Mouse (Mus musculus): ENCODE results near the gene Smpdl3a. TPM values are rescaled to one million over a fixed set of nuclear protein-coding genes. Genes with fewer than 3 reads are reported as not detected.

Gene Smpdl3a
- total and polyA plus RNA-seq, 2 experiments: 50.7 to 69.3 TPM

GRCm38 (mm10) chr10:57822473-57822872, 28.3 kb downstream of the Smpdl3a start:
- no peaks in the 10 kb centered on the region for H3K79me2 ChIP-seq (ENCODE audit: control insufficient read depth, insufficient read depth, low read length)
- H3K27me3 ChIP-seq (ENCODE audit: control insufficient read depth, insufficient read depth, low read length): no peaks in the 10 kb centered on the region
- H3K9ac ChIP-seq (ENCODE audit: low read depth, low read length): no peak overlapping the region
- no peaks in the 10 kb centered on the region for H3K36me3 ChIP-seq (ENCODE audit: control insufficient read depth, insufficient read depth, low read length)
- no peak overlapping the region for H3K27ac ChIP-seq (replicated peaks; ENCODE audit: insufficient read depth, low read depth, low read length)
- H3K4me3 ChIP-seq (ENCODE audit: insufficient read depth, low read depth, low read length): no peak overlapping the region
- WGBS: 18% methylated on average over 3 of the region's 3 CpGs
- peak; percentile 16 for DNase-seq (ENCODE audit: extremely low read depth, low read depth, low spot score)
- TF ChIP-seq POLR2A (IDR thresholded peaks at IDR 0.05; ENCODE audit: extremely low read depth, insufficient read depth, low read length): no peak
- TF ChIP-seq CTCF (IDR thresholded peaks at IDR 0.05; ENCODE audit: low read depth, low read length): no peak
- no peaks in the 10 kb centered on the region; the same call in 1 of the 2 replicates for H3K4me1 ChIP-seq (ENCODE audit: control insufficient read depth, insufficient read depth, low read length)

GRCm38 (mm10) chr10:57828649-57829048, 34.5 kb downstream of the Smpdl3a start:
- no peak overlapping the region for H3K9ac ChIP-seq (ENCODE audit: low read depth, low read length)
- no peak overlapping the region for H3K4me3 ChIP-seq (ENCODE audit: insufficient read depth, low read depth, low read length)
- no peaks in the 10 kb centered on the region for H3K4me1 ChIP-seq (ENCODE audit: control insufficient read depth, insufficient read depth, low read length)
- DNase-seq (ENCODE audit: extremely low read depth, low read depth, low spot score): peak; percentile 30
- no peak overlapping the region for H3K27ac ChIP-seq (replicated peaks; ENCODE audit: insufficient read depth, low read depth, low read length)
- no peaks in the 10 kb centered on the region for H3K36me3 ChIP-seq (ENCODE audit: control insufficient read depth, insufficient read depth, low read length)
- 69% methylated on average over 5 of the region's 5 CpGs for WGBS
- H3K27me3 ChIP-seq (ENCODE audit: control insufficient read depth, insufficient read depth, low read length): no peaks in the 10 kb centered on the region
- no peak for TF ChIP-seq POLR2A (IDR thresholded peaks at IDR 0.05; ENCODE audit: extremely low read depth, insufficient read depth, low read length)
- no peak for TF ChIP-seq CTCF (IDR thresholded peaks at IDR 0.05; ENCODE audit: low read depth, low read length)
- H3K79me2 ChIP-seq (ENCODE audit: control insufficient read depth, insufficient read depth, low read length): no peaks in the 10 kb centered on the region

- Histone ChIP-seq H3K4me1 (ENCODE audit: control insufficient read depth, insufficient read depth, low read length) (no peaks in the 10 kb centered on the region), H3K9ac (ENCODE audit: low read depth, low read length) (no peak overlapping the region), H3K36me3 (ENCODE audit: control insufficient read depth, insufficient read depth, low read length) (no peaks in the 10 kb centered on the region), H3K4me3 (ENCODE audit: insufficient read depth, low read depth, low read length) (no peak overlapping the region), H3K27ac (replicated peaks; ENCODE audit: insufficient read depth, low read depth, low read length) (no peak overlapping the region), H3K27me3 (ENCODE audit: control insufficient read depth, insufficient read depth, low read length) (no peaks in the 10 kb centered on the region), H3K79me2 (ENCODE audit: control insufficient read depth, insufficient read depth, low read length) (no peaks in the 10 kb centered on the region)
- no peak for TF ChIP-seq CTCF (IDR thresholded peaks at IDR 0.05; ENCODE audit: low read depth, low read length)
- no peak for TF ChIP-seq POLR2A (IDR thresholded peaks at IDR 0.05; ENCODE audit: extremely low read depth, insufficient read depth, low read length)
- no peak for DNase-seq (ENCODE audit: extremely low read depth, low read depth, low spot score)
- 90% methylated on average over 3 of the region's 3 CpGs for WGBS
Measured at GRCm38 (mm10) chr10:57829621-57830020, 35.5 kb downstream of the Smpdl3a start.

GRCm38 (mm10) chr10:57835094-57835493, 41.0 kb downstream of the Smpdl3a start:
- DNase-seq (ENCODE audit: extremely low read depth, low read depth, low spot score): peak; percentile 15
- Histone ChIP-seq H3K79me2 (ENCODE audit: control insufficient read depth, insufficient read depth, low read length) (no peaks in the 10 kb centered on the region), H3K36me3 (ENCODE audit: control insufficient read depth, insufficient read depth, low read length) (no peaks in the 10 kb centered on the region), H3K9ac (ENCODE audit: low read depth, low read length) (no peak overlapping the region), H3K4me1 (ENCODE audit: control insufficient read depth, insufficient read depth, low read length) (no peaks in the 10 kb centered on the region), H3K27me3 (ENCODE audit: control insufficient read depth, insufficient read depth, low read length) (no peaks in the 10 kb centered on the region), H3K27ac (replicated peaks; ENCODE audit: insufficient read depth, low read depth, low read length) (no peak overlapping the region), H3K4me3 (ENCODE audit: insufficient read depth, low read depth, low read length) (no peak overlapping the region)
- TF ChIP-seq CTCF (IDR thresholded peaks at IDR 0.05; ENCODE audit: low read depth, low read length) (no peak), POLR2A (IDR thresholded peaks at IDR 0.05; ENCODE audit: extremely low read depth, insufficient read depth, low read length) (no peak)
- WGBS: 94% methylated on average over 1 of the region's 1 CpGs

- Histone ChIP-seq H3K4me1 (ENCODE audit: control insufficient read depth, insufficient read depth, low read length) (no peaks in the 10 kb centered on the region), H3K4me3 (ENCODE audit: insufficient read depth, low read depth, low read length) (no peak overlapping the region), H3K9ac (ENCODE audit: low read depth, low read length) (no peak overlapping the region), H3K27ac (replicated peaks; ENCODE audit: insufficient read depth, low read depth, low read length) (no peak overlapping the region), H3K36me3 (ENCODE audit: control insufficient read depth, insufficient read depth, low read length) (no peaks in the 10 kb centered on the region), H3K27me3 (ENCODE audit: control insufficient read depth, insufficient read depth, low read length) (no peaks in the 10 kb centered on the region), H3K79me2 (ENCODE audit: control insufficient read depth, insufficient read depth, low read length) (no peaks in the 10 kb centered on the region)
- TF ChIP-seq POLR2A (IDR thresholded peaks at IDR 0.05; ENCODE audit: extremely low read depth, insufficient read depth, low read length) (no peak), CTCF (IDR thresholded peaks at IDR 0.05; ENCODE audit: low read depth, low read length) (no peak)
- DNase-seq (ENCODE audit: extremely low read depth, low read depth, low spot score): peak; percentile 21
Measured at GRCm38 (mm10) chr10:57835982-57836381, 41.8 kb downstream of the Smpdl3a start.

GRCm38 (mm10) chr10:57841638-57842509, 47.7 kb downstream of the Smpdl3a start:
- Histone ChIP-seq H3K4me1 (ENCODE audit: control insufficient read depth, insufficient read depth, low read length) (no peaks in the 10 kb centered on the region), H3K27ac (replicated peaks; ENCODE audit: insufficient read depth, low read depth, low read length) (no peak overlapping the region), H3K9ac (ENCODE audit: low read depth, low read length) (no peak overlapping the region), H3K4me3 (ENCODE audit: insufficient read depth, low read depth, low read length) (no peak overlapping the region), H3K27me3 (ENCODE audit: control insufficient read depth, insufficient read depth, low read length) (no peaks in the 10 kb centered on the region), H3K79me2 (ENCODE audit: control insufficient read depth, insufficient read depth, low read length) (no peaks in the 10 kb centered on the region), H3K36me3 (ENCODE audit: control insufficient read depth, insufficient read depth, low read length) (no peaks in the 10 kb centered on the region)
- TF ChIP-seq CTCF (IDR thresholded peaks at IDR 0.05; ENCODE audit: low read depth, low read length) (peak; percentile 54), POLR2A (IDR thresholded peaks at IDR 0.05; ENCODE audit: extremely low read depth, insufficient read depth, low read length) (no peak)
- 37% methylated on average over 8 of the region's 8 CpGs for WGBS
- peak; percentile 61 for DNase-seq (ENCODE audit: extremely low read depth, low read depth, low spot score)

All from liver, adult 2 months (tissue).